Mouse (Mus musculus) lung, embryonic 14.5 days (tissue): ENCODE data around the gene Ly9. TPM values are rescaled to one million over a fixed set of nuclear protein-coding genes. Genes with fewer than 3 reads are reported as not detected.

Source experiments
- ATAC-seq: fragments of 200-750 bp; cut with Nextera tagmentation; 2 replicates; pipeline ENCODE4 v1.8.0; 2017; ENCODE audit warnings: mild to moderate bottlenecking, moderate TSS enrichment, moderate library complexity; ENCODE audit not compliant: insufficient read depth
- DNase-seq: peaks from one replicate; pipeline ENCODE4 v3.0.0-alpha.2; 2015
- H3K27ac ChIP-seq: fragments of 300-500 bp; sonication (generic); 2 replicates; pipeline ENCODE4 v1.5.1; 2014; ENCODE audit warnings: low read depth, mild to moderate bottlenecking, moderate library complexity
- H3K27me3 ChIP-seq: fragments of 300-500 bp; sonication (generic); 2 replicates; pipeline ENCODE4 v1.6.1; 2014; ENCODE audit warnings: low read length, control low read depth; ENCODE audit not compliant: insufficient read depth
- H3K36me3 ChIP-seq: fragments of 300-500 bp; sonication (generic); 2 replicates; pipeline ENCODE4 v1.6.1; 2014; ENCODE audit warnings: control low read depth; ENCODE audit not compliant: insufficient read depth
- H3K4me1 ChIP-seq: fragments of 300-500 bp; sonication (generic); 2 replicates; pipeline ENCODE4 v1.6.1; 2014; ENCODE audit warnings: antibody characterized with exemption, control low read depth; ENCODE audit not compliant: insufficient read depth
- H3K4me2 ChIP-seq: fragments of 300-500 bp; sonication (generic); 2 replicates; pipeline ENCODE4 v1.6.1; 2014; ENCODE audit warnings: mild to moderate bottlenecking
- H3K4me3 ChIP-seq: fragments of 300-500 bp; sonication (generic); 2 replicates; pipeline ENCODE4 v1.5.1; 2014; ENCODE audit warnings: low read depth, low read length
- H3K9ac ChIP-seq: fragments of 300-500 bp; sonication (generic); 2 replicates; pipeline ENCODE4 v1.6.1; 2014
- H3K9me3 ChIP-seq: fragments of 300-500 bp; sonication (generic); 2 replicates; pipeline ENCODE4 v1.6.1; 2016; ENCODE audit warnings: low read depth, low read length, control low read depth
- CTCF ChIP-seq: IDR thresholded peaks from 2 replicates; pipeline ENCODE4 v1.5.1; 2016; ENCODE audit warnings: antibody characterized with exemption, low read depth
- WGBS: fragments of 180-500 bp; shearing (Covaris S2); extraction: QIAGEN DNeasy Blood & Tissue Kit; methylation state at CpG from one replicate; pipeline ENCODE4 v1.1.7; 2014; 5-methylcytosine and 5-hydroxymethylcytosine counted together
- microRNA-seq: library from miRNA; unstranded; fragments of <30 nt; microRNA quantifications from one replicate; pipeline ENCODE4, GENCODE M21; 2016; ENCODE audit warnings: borderline number of aligned reads
- polyA plus RNA-seq: library from polyadenylated mRNA; unstranded; fragments of >200 nt; fragmentation: Nextera tagmentation; extraction: Ambion mirVana; gene quantifications from 2 replicates; pipeline ENCODE4 v1.2.1, GENCODE M21; 2014

Gene Ly9
- polyA plus RNA-seq, 1 experiment from 2014 or later, result 0.14 TPM

DNA sequence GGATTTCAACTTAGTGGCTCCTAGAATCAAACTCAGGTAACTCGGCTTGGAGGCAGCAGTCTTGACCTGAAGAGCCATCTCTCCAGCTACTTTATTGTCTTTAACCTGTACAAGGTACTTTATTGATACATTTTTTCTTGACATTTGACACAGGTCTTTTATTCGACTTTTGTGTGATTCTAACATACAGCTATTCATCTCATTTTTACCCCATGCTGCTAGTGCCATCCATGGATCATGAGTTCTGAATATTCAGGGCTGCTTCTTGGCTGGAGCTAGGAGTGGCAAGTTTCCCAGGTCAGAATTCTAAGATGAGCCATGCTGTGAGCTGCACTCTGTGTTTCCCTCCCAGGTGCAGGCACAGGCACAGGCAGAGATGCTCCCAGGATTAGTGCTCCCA, 55.0 kb downstream of the Ly9 start:
- DNase-seq (no peak), ATAC-seq (no peak)
- Histone ChIP-seq H3K4me2 (no peak overlapping the region), H3K9ac (no peak overlapping the region), H3K27ac (peak overlapping the region; percentile 38; the same call in 1 of the 2 replicates), H3K9me3 (no peaks in the 10 kb centered on the region), H3K36me3 (no peaks in the 10 kb centered on the region), H3K27me3 (no peaks in the 10 kb centered on the region), H3K4me3 (no peak overlapping the region), H3K4me1 (no peaks in the 10 kb centered on the region; the same call in 1 of the 2 replicates)
- TF ChIP-seq CTCF, result no peak
- WGBS, result 75% methylated on average over 2 of the region's 2 CpGs

DNA sequence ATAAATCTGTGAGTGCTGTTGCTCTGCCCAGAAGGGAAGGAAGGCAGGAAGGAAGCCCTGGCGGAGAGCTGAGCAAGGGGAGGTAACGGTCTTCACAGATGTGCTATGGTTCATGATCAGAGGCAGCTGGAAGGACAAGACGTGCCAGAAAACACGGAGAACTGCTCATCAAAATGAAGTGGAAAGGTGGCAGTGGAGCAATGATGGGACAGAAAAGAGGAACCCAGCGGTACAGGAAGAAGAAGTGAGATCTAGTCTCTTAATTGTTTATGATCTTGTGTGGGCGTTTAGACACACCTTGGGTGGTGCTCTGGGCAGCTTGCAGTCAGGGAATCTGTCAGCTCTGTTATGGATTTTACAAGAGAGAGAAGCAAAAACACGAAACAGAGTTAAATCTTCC, 55.9 kb downstream of the Ly9 start:
- no peak for TF ChIP-seq CTCF
- 63% methylated on average over 7 of the region's 7 CpGs for WGBS
- no peaks in the 10 kb centered on the region; the same call in 1 of the 2 replicates for H3K4me1 ChIP-seq

DNA sequence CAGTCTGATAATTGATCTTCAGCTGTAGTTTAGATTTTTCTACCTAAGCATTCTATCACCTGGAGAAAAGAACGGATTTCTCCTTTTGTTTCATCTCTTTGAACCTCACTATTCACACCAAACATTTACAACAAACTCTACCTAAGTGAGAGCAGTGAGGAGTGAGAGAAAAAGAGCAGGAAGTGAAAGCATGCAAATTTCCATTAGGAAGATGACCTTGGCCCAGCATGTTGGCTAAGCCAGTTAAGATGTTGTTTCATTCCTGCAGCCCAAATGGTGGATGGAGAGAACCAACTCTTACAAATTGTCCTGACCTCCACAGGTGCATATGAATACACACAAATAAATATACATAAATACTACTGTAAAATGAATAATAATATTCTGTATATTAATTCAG, 66.5 kb downstream of the Ly9 start:
- Histone ChIP-seq H3K9me3 (no peaks in the 10 kb centered on the region), H3K27me3 (no peaks in the 10 kb centered on the region), H3K4me2 (no peak overlapping the region), H3K36me3 (no peaks in the 10 kb centered on the region), H3K4me1 (no peaks in the 10 kb centered on the region), H3K4me3 (no peak overlapping the region), H3K9ac (no peak overlapping the region), H3K27ac (no peak overlapping the region)
- no peak for TF ChIP-seq CTCF
- no peak for ATAC-seq
- WGBS, result 72% methylated on average over 1 of the region's 1 CpGs
- DNase-seq, result no peak

More for the DNA sequence above, 55.9 kb downstream of the Ly9 start:
- no peak overlapping the region for H3K27ac ChIP-seq
- DNase-seq, result no peak
- no peak for ATAC-seq
- no peak overlapping the region for H3K4me2 ChIP-seq
- no peaks in the 10 kb centered on the region for H3K27me3 ChIP-seq
- no peaks in the 10 kb centered on the region for H3K36me3 ChIP-seq
- no peaks in the 10 kb centered on the region for H3K9me3 ChIP-seq
- no peak overlapping the region for H3K9ac ChIP-seq
- no peak overlapping the region for H3K4me3 ChIP-seq

Small RNAs within 50 kb of the gene (microRNA-seq; reads per million reads assigned to microRNA genes)
- not detected for gene Mir7683

Other genes with a start within 250 kb of the Ly9 start
- gene Klhdc9, start 246.6 kb downstream of the Ly9 start, polyA plus RNA-seq, result 1.0 and 1.5 TPM in 2 replicates
- gene Nectin4, start 237.3 kb downstream of the Ly9 start, polyA plus RNA-seq, result 2.3 and 2.4 TPM in 2 replicates
- gene Arhgap30, start 218.5 kb downstream of the Ly9 start, polyA plus RNA-seq, result 0.91 and 1.6 TPM in 2 replicates
- 81.0 and 81.9 TPM in 2 replicates for gene Usf1, start 196.1 kb downstream of the Ly9 start, polyA plus RNA-seq
- gene Tstd1, start 188.5 kb downstream of the Ly9 start, polyA plus RNA-seq, result 2.0 and 3.4 TPM in 2 replicates
- 83.6 and 91.3 TPM in 2 replicates for gene F11r, start 169.9 kb downstream of the Ly9 start, polyA plus RNA-seq
- gene Alyref2, start 103.9 kb downstream of the Ly9 start, polyA plus RNA-seq, result 10.1 and 11.0 TPM in 2 replicates
- gene Itln1, start 72.1 kb downstream of the Ly9 start, polyA plus RNA-seq, result not detected in 2 replicates
- 0.31 TPM in 1 of 2 replicates, not detected in the other for gene Cd244a, start 48.2 kb downstream of the Ly9 start, polyA plus RNA-seq
- 0.20 TPM in 1 of 2 replicates, not detected in the other for gene Slamf7, start 45.6 kb upstream of the Ly9 start, polyA plus RNA-seq
- 2.9 and 3.6 TPM in 2 replicates for gene Cd48, start 74.6 kb upstream of the Ly9 start, polyA plus RNA-seq
- gene Slamf1, start 159.7 kb upstream of the Ly9 start, polyA plus RNA-seq, result 0.42 and 1.1 TPM in 2 replicates
- 1.6 and 2.0 TPM in 2 replicates for gene Cd84, start 232.3 kb upstream of the Ly9 start, polyA plus RNA-seq